Mouse (Mus musculus) bone marrow macrophage, adult 2 months (primary cell): ENCODE measurements around the gene Phpt1.

Source experiments
- CTCF ChIP-seq: IDR thresholded peaks from 2 replicates; pipeline ENCODE4 v1.5.1; 2012; ENCODE audit warnings: low read depth, mild to moderate bottlenecking, low read length, moderate library complexity
- POLR2A ChIP-seq: IDR thresholded peaks from 2 replicates; pipeline ENCODE4 v1.6.1; 2012; ENCODE audit warnings: mild to moderate bottlenecking, low read depth, low read length, borderline replicate concordance

GRCm38 (mm10) chr2:25540541-25540948, 34.5 kb downstream of the Phpt1 start:
- TF ChIP-seq POLR2A, result no peak
- TF ChIP-seq CTCF, result no peak
